Mouse (Mus musculus): ENCODE measurements around the gene Hmgn3. TPM values are rescaled to one million over a fixed set of nuclear protein-coding genes. Genes with fewer than 3 reads are reported as not detected.

Gene Hmgn3
- polyA plus RNA-seq, 1 experiment from 2014 or later, result 115 TPM

DNA sequence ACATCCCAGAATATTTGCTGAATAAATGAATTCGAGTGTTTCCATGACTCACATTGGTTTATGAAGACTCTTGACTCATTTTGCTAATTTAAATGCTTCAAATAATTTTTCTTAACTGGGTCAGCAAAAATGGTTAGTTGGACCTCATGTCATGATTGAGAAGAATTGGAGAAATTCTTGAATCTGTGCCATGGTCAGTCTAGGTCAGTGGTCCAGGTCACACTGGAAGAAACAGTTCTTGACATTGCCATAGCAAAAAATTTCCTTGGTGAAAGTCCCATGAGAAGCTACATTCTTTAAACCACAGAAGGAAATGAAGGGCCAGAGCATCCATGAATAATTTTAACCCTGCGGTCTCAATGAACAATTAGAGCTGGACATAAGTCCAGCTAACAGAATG is 30.8 kb downstream of the Hmgn3 start:
- H3K27me3 ChIP-seq (ENCODE audit: control insufficient read depth, insufficient read depth, low read length), result no peaks in the 10 kb centered on the region
- H3K27ac ChIP-seq (replicated peaks), result no peak overlapping the region
- no peaks in the 10 kb centered on the region for H3K36me3 ChIP-seq (ENCODE audit: control insufficient read depth, insufficient read depth, low read length)
- TF ChIP-seq CTCF (IDR thresholded peaks at IDR 0.05; ENCODE audit: low read depth) (no peak), EP300 (optimal IDR thresholded peaks at IDR 0.05) (no peak)
- no peaks in the 10 kb centered on the region for H3K9me3 ChIP-seq (ENCODE audit: control insufficient read depth, low read length)
- no peaks in the 10 kb centered on the region for H3K4me1 ChIP-seq (replicated peaks; ENCODE audit: control insufficient read depth, insufficient read depth)
- ATAC-seq (ENCODE audit: low FRiP score, low TSS enrichment) (no peak), DNase-seq (ENCODE audit: low spot score) (no peak)
- no peak overlapping the region for H3K4me3 ChIP-seq (ENCODE audit: low read depth, low read length)
- H3K9ac ChIP-seq (ENCODE audit: low read length), result no peak overlapping the region
- H3K4me2 ChIP-seq (replicated peaks; ENCODE audit: low read depth), result no peak overlapping the region
- 90% methylated on average over 2 of the region's 2 CpGs for WGBS

DNA sequence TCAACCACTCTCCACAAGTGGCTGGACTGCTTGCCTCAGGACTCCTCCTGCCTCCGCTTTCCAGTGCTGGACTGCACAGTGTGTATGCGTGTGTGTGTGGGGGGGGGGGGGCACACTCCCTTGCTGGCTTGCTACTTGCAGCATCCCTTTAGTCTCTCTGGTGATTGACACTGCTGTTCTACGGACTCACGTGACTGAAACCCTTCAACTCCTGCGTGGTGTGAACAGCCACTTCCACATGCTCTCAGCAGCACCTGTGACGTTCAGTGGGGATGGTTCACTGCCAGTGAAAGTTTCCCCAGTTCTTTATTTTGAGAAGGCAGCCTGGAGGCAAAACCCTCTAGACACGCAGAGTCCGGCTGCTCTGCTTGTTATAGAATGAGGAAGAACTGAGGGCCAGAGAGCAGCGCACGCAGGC is 32.7 kb downstream of the Hmgn3 start:
- H3K4me2 ChIP-seq (replicated peaks; ENCODE audit: low read depth), result no peak overlapping the region

DNA sequence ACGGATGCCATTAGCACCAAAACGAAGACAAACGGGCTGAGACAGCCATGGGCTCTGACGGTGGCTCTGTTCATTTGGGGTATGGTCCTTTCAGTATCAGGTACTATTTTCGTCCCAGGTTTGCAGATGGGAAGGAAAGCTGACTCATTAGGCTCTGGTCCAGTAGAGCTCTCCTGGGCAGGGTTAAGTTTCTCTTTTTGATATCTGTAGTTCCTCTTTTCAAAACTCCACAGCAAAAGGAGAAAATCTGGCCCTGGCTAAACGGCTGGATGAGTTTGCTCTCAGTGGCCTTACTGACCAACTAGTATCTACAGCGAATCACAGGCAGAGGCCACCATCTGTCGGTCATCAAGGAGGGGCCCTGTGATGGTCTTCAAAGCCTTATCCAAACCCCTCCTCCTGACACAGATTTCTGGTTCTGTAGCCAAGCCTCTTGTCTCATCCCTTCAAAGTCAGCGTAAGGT is 34.1 kb downstream of the Hmgn3 start:
- Histone ChIP-seq H3K4me3 (ENCODE audit: low read depth, low read length) (no peak overlapping the region), H3K9ac (ENCODE audit: low read length) (no peak overlapping the region), H3K9me3 (ENCODE audit: control insufficient read depth, low read length) (no peaks in the 10 kb centered on the region), H3K4me1 (replicated peaks; ENCODE audit: control insufficient read depth, insufficient read depth) (no peaks in the 10 kb centered on the region), H3K36me3 (ENCODE audit: control insufficient read depth, insufficient read depth, low read length) (no peaks in the 10 kb centered on the region), H3K4me2 (replicated peaks; ENCODE audit: low read depth) (no peak overlapping the region), H3K27me3 (ENCODE audit: control insufficient read depth, insufficient read depth, low read length) (no peaks in the 10 kb centered on the region), H3K27ac (replicated peaks) (no peak overlapping the region)
- DNase-seq (ENCODE audit: low spot score) (no peak), ATAC-seq (ENCODE audit: low FRiP score, low TSS enrichment) (no peak)
- no peak for TF ChIP-seq CTCF (IDR thresholded peaks at IDR 0.05; ENCODE audit: low read depth)
- no peak for TF ChIP-seq EP300 (optimal IDR thresholded peaks at IDR 0.05)
- 66% methylated on average over 9 of the region's 9 CpGs for WGBS

More for the DNA sequence above, 32.7 kb downstream of the Hmgn3 start:
- Histone ChIP-seq H3K36me3 (ENCODE audit: control insufficient read depth, insufficient read depth, low read length) (no peaks in the 10 kb centered on the region), H3K9me3 (ENCODE audit: control insufficient read depth, low read length) (no peaks in the 10 kb centered on the region), H3K27me3 (ENCODE audit: control insufficient read depth, insufficient read depth, low read length) (no peaks in the 10 kb centered on the region), H3K4me3 (ENCODE audit: low read depth, low read length) (no peak overlapping the region), H3K4me1 (replicated peaks; ENCODE audit: control insufficient read depth, insufficient read depth) (no peaks in the 10 kb centered on the region), H3K9ac (ENCODE audit: low read length) (no peak overlapping the region), H3K27ac (replicated peaks) (no peak overlapping the region)
- TF ChIP-seq CTCF (IDR thresholded peaks at IDR 0.05; ENCODE audit: low read depth) (no peak), EP300 (optimal IDR thresholded peaks at IDR 0.05) (no peak)
- ATAC-seq (ENCODE audit: low FRiP score, low TSS enrichment) (0 out of 2 replicates have a peak, but pooled peaks have one; percentile 35), DNase-seq (ENCODE audit: low spot score) (no peak)
- WGBS, result 84% methylated on average over 10 of the region's 10 CpGs

DNA sequence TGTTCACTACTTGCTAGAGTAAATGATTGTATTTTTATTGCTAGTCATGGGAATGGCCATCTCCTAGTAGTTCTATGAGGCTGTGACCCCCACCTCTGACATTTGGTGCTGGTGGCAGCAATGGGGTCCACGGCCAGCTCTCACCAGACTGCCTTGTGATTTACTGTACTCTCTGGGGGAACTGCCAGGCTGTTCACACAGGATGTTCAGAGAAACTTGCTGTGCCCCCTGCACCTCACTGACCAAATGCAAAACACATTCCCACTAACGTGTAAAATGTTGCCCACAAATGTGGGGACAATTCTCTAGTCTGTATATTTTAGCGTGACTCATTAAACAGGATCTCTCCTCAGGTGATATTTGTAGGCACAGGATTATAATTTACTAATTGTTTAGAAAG is 34.7 kb downstream of the Hmgn3 start:
- Histone ChIP-seq H3K27ac (replicated peaks) (no peak overlapping the region), H3K4me2 (replicated peaks; ENCODE audit: low read depth) (no peak overlapping the region), H3K36me3 (ENCODE audit: control insufficient read depth, insufficient read depth, low read length) (no peaks in the 10 kb centered on the region), H3K27me3 (ENCODE audit: control insufficient read depth, insufficient read depth, low read length) (no peaks in the 10 kb centered on the region), H3K9me3 (ENCODE audit: control insufficient read depth, low read length) (no peaks in the 10 kb centered on the region), H3K4me1 (replicated peaks; ENCODE audit: control insufficient read depth, insufficient read depth) (no peaks in the 10 kb centered on the region), H3K4me3 (ENCODE audit: low read depth, low read length) (no peak overlapping the region), H3K9ac (ENCODE audit: low read length) (no peak overlapping the region)
- ATAC-seq (ENCODE audit: low FRiP score, low TSS enrichment) (no peak), DNase-seq (ENCODE audit: low spot score) (no peak)
- WGBS, result 67% methylated on average over 3 of the region's 3 CpGs
- no peak for TF ChIP-seq EP300 (optimal IDR thresholded peaks at IDR 0.05)
- no peak for TF ChIP-seq CTCF (IDR thresholded peaks at IDR 0.05; ENCODE audit: low read depth)

DNA sequence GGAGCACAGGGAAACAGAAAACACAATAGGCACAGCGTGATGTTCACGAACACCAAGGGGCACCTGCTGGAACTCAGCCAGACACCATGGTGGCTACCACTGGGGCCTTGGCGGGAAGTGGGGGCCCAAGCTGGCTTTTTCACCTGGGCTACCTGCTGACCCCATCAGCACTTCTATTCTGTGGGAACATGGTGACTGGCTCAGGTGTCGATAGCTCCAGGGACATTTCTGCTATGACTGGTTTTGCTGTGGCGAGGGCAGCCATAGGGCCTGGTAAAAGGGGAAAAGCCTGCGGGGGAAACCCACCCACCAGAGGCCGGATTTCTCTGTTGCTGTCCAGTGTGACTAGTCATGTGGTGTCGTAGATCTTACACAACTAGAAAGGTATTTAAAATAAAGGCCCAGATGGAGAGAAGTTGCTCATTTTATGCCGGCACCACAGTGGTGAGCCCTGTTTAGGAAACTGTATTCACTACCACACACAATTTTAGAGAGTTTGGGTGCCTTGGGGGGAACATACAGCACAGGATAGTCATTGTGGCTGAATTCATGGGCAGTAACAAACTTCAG is 35.3 kb downstream of the Hmgn3 start:
- H3K9ac ChIP-seq (ENCODE audit: low read length), result no peak overlapping the region
- H3K4me1 ChIP-seq (replicated peaks; ENCODE audit: control insufficient read depth, insufficient read depth), result no peaks in the 10 kb centered on the region
- H3K4me3 ChIP-seq (ENCODE audit: low read depth, low read length), result no peak overlapping the region
- DNase-seq (ENCODE audit: low spot score) (no peak), ATAC-seq (ENCODE audit: low FRiP score, low TSS enrichment) (no peak)
- TF ChIP-seq EP300 (optimal IDR thresholded peaks at IDR 0.05) (no peak), CTCF (IDR thresholded peaks at IDR 0.05; ENCODE audit: low read depth) (no peak)
- no peaks in the 10 kb centered on the region for H3K9me3 ChIP-seq (ENCODE audit: control insufficient read depth, low read length)
- no peak overlapping the region for H3K4me2 ChIP-seq (replicated peaks; ENCODE audit: low read depth)
- H3K27me3 ChIP-seq (ENCODE audit: control insufficient read depth, insufficient read depth, low read length), result no peaks in the 10 kb centered on the region
- no peaks in the 10 kb centered on the region for H3K36me3 ChIP-seq (ENCODE audit: control insufficient read depth, insufficient read depth, low read length)
- 86% methylated on average over 9 of the region's 9 CpGs for WGBS
- no peak overlapping the region for H3K27ac ChIP-seq (replicated peaks)

DNA sequence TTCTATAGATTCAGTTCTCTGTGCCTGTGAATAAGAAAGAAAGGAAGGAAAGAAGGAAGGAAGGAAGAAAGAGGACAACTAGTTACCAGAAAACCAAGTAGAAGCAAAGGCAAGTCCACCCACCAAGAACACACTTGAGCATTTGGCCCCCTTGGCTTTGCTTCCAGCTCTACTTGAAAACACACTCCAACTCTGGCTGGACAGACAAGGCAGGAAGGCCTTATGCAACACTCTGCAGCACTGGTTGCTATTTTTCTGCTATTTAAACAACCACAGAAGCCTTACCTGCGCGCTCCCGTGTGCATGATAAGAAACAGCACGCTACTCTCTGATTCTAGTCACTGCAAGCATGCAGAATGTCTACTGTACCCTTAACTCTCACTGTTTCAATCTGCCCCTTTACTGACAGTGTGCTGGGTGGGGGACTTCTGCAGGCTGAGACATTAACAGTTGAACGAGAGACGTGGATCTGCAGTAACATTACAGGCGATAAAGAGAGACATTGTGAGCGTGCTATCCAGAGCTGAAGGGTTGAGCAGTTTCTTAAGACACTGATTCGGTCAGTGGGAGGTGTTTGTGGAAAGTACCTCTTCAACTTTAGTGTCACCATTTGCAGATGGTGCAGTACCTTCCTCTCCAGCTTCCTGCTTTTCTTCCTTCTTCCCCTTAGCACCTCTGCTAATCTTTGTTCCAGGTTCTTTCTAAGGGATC is 35.9 kb downstream of the Hmgn3 start:
- H3K4me3 ChIP-seq (ENCODE audit: low read depth, low read length), result no peak overlapping the region
- H3K4me2 ChIP-seq (replicated peaks; ENCODE audit: low read depth), result no peak overlapping the region
- no peak for TF ChIP-seq EP300 (optimal IDR thresholded peaks at IDR 0.05)
- no peak for TF ChIP-seq CTCF (IDR thresholded peaks at IDR 0.05; ENCODE audit: low read depth)
- DNase-seq (ENCODE audit: low spot score), result no peak
- H3K36me3 ChIP-seq (ENCODE audit: control insufficient read depth, insufficient read depth, low read length), result no peaks in the 10 kb centered on the region
- H3K9ac ChIP-seq (ENCODE audit: low read length), result no peak overlapping the region
- ATAC-seq (ENCODE audit: low FRiP score, low TSS enrichment), result no peak
- H3K9me3 ChIP-seq (ENCODE audit: control insufficient read depth, low read length), result no peaks in the 10 kb centered on the region
- 79% methylated on average over 9 of the region's 9 CpGs for whole genome bisulfite sequencing
- no peak overlapping the region for H3K27ac ChIP-seq (replicated peaks)
- no peaks in the 10 kb centered on the region for H3K27me3 ChIP-seq (ENCODE audit: control insufficient read depth, insufficient read depth, low read length)
- H3K4me1 ChIP-seq (replicated peaks; ENCODE audit: control insufficient read depth, insufficient read depth), result no peaks in the 10 kb centered on the region
